Mouse (Mus musculus): ENCODE measurements around the gene Otogl. TPM values are rescaled to one million over a fixed set of nuclear protein-coding genes. Genes with fewer than 3 reads are reported as not detected.
A peak's percentile ranks its signal among the peaks of the same experiment; 100 is the strongest.
"Not testable (repeated sequence)": the region's sequence is repeated elsewhere in the genome, so short reads cannot be mapped to it uniquely, and the experiment has no call there.

Gene Otogl
- total RNA-seq, 2 experiments from 2014 or later, result 0.06 to 0.08 TPM

GRCm38 (mm10) chr10:107810649-107811398, 101.1 kb downstream of the Otogl start:
- DNase-seq (ENCODE audit: low spot score in 2 of 2), result no peak

- DNase-seq (ENCODE audit: low spot score in 2 of 2), result no peak
Measured at GRCm38 (mm10) chr10:107805203-107805602, 106.7 kb downstream of the Otogl start.

DNA sequence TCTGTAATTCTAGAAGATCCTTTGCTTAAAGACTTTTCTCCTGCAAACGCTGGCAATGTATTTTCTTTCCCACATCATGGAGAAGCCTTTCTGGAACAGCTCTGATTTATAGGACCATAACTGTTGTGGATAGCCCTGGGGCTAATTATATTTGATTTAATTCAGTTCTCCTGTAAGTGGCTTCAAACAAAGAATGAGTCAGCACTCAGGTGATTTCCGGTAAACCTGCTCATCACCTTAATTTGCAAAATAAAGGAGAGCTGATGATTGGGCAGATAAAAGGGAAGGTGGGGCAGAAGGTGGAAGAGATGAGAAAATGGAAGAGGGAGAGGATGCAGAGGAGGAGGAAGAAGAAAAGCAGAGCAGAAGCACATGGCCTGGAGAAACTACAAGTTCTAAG, 107.6 kb downstream of the Otogl start:
- DNase-seq (ENCODE audit: low spot score in 2 of 2), result not testable (repeated sequence)

DNA sequence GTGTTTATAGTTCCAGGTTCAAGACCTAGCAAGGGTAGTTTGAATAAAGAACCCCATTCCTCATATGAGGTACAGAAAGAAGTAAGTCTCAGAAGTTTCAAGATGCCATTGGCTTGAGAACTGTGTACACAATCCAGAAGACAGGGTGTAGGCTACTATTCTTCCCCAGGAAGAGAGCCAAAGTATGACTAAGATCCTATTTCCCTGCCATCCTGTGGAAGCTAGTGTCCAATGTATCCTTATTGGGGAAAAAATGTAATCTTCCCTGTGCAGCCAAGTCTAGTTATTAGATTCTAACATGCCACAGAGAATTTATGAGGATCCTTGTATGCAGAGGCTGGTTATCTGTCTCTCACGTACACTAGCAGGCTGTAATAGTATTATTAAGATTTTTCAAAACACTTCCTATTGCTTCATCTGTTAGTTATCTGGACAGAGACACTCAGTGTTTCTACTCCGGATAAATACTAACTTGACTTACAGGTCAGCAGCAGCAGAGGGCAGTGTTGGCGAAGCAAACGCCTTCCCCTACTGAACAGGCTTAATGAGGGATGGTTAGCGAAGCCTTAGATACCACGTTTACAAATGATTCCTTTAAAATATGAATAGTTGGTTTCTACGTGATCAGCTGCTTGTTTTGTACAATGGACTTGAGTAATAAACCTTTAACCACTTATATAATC, 112.1 kb downstream of the Otogl start:
- peak; percentile 12 to 17 for DNase-seq (ENCODE audit: low spot score in 2 of 2)

- DNase-seq (ENCODE audit: low spot score in 2 of 2), result no peak
Measured at GRCm38 (mm10) chr10:107794812-107795756, 116.8 kb downstream of the Otogl start.

DNA sequence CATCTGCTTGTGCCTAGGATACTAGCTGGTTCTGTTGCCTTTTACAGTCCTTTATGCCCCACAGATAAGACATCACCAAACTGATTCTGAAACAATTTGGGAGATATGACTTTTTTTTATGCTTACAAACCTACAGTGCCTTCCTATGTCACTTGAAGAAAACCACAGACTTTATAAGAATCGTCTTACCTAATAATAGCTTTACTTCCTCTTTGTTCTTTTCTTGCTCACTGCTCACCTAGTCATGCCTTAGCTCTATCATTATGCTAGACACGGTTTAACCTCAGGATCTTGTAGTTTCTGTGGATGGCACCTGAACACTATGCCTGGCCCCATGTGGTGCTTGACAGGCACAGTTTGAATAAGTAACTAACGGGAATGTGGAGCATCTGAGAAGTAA, 119.4 kb downstream of the Otogl start:
- DNase-seq (ENCODE audit: low spot score in 2 of 2), result no peak

DNA sequence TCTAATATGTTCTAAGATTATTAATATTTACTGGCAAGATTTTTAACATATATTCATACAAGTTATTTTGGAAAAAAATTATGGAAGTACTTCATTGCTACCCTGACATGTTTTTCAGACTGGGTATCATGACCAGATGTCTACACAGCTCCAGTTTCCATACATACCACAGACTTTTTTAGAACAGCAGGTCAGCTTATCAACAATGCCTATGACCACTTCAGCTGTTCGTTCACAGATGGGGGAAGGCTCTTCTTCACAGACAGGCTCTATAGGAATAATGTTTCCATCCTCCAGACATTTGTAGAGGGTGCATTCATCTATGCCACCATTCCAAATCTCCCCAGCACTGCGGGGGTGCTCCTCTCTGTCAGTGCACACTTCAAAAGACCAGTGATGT, 132.4 kb downstream of the Otogl start:
- DNase-seq (ENCODE audit: low spot score in 2 of 2), result no peak

GRCm38 (mm10) chr10:107759624-107760023, 152.3 kb downstream of the Otogl start:
- DNase-seq (ENCODE audit: low spot score in 2 of 2), result no peak

DNA sequence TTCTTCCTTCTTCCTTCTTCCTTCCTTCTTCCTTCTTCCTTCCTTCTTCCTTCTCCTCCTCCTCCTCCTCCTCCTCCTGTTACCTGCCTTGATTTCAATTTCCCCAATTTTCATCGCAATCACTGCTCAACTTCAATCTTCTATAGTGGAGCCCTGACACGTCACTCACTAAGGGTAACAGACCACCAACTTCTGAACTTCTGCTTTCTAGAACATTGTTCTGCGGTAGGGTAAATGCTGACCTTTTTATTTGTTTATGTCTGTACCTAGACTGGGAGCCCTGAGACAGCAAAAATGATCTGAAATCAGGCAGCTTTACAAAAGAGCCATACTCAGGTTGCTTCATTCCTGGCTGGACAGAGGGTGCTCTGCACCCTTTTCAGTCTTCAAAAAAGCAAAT, 158.5 kb downstream of the Otogl start:
- no peak for DNase-seq (ENCODE audit: low spot score in 2 of 2)

DNA sequence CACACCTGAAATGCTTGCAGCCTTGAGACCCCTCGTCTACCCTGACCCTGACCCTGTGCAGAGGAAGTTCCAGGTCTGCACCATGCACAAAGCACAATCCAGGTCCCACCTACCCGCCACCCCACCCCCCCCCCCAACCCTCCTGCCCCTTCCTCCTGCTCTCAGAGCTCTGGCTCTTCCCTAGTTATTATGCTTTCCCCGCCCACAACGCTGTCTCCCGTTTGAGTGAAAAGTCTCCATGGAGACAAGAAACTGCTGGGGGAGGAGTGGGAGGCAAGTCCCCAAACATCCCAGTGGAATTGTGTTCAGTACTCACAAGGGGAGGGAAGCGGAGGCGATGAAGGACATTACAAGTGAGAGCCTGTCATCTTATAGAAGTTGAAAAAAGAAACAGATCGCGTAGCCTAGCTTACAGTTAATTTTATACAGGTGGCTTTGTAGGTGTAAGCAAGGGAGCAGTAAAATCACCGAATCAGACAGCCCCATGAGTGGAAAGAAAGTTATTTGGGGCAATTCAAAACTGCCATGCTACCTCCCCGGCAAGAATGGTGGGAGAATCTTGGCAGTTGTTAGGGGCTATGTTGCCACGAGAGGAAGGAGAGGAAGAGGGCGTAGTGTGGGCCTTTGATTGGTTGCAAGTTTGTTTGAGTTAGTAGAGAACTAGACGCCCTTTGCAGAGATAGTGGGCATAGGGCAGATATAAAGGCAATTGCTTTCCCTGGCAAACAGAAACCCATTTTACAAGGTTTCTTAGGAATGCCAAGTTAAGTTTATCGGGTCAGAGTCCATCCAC, 159.4 kb downstream of the Otogl start:
- DNase-seq (ENCODE audit: low spot score in 2 of 2), result no peak

DNA sequence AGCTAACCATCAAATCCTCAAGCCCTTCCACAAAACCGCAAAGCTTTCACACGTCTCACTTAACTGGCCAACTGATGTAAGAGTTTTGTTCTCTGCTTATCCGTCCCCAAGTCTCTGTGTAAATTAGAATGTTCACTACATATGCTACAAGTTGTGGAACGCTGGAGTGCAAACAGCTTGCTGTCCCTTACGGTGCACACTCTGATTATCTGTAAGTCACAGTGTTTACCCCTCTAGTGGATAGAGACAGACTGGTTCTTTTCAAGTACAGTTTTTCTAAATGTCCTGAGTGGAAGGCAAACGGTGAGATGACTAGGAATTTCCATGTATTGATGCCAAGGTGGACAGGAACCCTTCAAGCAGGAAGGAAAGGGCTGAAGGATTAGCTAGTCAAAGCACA, 160.0 kb downstream of the Otogl start:
- no peak for DNase-seq (ENCODE audit: low spot score in 2 of 2)

DNA sequence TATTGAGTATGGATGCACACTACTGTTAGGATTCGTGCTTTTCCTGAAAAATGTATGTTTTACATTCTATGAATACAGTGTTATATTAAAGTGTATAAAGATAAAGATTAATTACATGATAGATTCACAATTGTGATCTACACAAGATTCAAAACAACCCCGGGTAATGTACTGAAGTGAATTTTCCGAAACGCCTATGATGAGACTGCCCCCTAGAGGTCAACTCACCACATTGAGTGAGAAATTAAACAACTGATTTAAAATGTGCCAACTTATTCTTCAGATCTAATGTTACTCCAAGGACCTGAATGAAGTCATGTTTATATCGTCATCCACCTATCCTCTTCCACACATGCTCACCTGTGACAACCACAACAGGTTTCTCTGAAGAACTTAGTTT, 164.4 kb downstream of the Otogl start:
- no peak for DNase-seq (ENCODE audit: low spot score in 2 of 2)

DNA sequence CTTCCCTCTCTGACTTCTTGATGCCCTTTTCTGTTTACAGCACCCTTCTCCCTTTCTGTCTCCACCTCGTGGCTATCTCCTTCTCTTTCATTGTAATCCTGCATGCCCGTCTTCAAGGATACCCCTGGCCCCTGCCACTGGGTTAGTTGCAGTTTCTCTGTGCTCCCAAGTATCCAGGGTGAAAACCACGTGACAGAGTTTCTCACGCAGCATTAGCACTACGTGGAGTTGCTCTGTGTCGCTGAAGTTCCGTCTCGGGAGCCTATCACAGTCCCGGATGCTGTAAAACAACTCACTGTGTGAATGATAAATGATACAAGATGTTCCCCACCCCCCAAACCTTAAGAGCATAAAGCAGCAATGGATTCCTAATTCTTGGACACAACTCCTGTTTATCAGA, 165.2 kb downstream of the Otogl start:
- no peak for DNase-seq (ENCODE audit: low spot score in 2 of 2)

DNA sequence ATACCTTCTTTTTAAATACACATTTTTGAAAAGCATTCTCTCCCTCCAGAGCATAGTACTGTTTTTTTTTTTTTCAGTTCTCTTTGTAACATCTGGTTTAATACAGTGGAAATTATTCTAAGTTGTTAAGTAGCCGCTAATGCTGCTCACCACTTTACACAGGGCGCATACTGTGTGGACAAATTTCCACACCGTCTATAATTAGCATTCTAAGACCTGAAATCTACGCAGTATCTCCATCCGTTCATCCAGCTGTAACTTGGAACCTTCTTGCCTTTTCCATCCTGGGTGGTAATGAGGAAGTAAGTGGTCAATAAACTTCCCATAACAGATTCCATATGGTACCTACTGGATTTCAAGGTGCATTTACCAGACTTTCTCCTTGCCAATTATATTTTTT, 172.1 kb downstream of the Otogl start:
- DNase-seq (ENCODE audit: low spot score in 2 of 2), result no peak

GRCm38 (mm10) chr10:107737743-107738142, 174.2 kb downstream of the Otogl start:
- DNase-seq (ENCODE audit: low spot score in 2 of 2), result no peak

- DNase-seq (ENCODE audit: low spot score in 2 of 2), result no peak
Measured at GRCm38 (mm10) chr10:107735448-107735847, 176.5 kb downstream of the Otogl start.

- DNase-seq (ENCODE audit: low spot score in 2 of 2), result no peak
Measured at GRCm38 (mm10) chr10:107734327-107734726, 177.6 kb downstream of the Otogl start.

DNA sequence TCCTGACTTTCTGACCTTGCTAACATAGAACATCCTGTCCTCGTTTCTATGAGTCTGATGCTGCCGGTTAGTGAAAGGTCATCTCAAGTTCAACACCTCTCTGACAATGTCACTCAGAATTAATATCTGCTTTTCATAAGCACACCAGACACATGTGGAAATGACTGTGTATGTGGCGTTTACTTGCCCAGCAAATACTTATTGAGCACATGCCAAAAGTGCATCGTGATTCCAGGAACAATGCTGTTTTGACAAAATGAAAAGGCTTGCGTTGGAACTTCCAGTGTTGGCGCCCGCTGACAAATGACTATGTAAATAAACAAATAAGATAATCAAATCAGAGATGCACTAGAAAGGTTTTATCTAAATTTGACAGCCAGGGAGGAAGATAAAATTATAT, 186.3 kb downstream of the Otogl start:
- no peak for DNase-seq (ENCODE audit: low spot score in 2 of 2)

GRCm38 (mm10) chr10:107719806-107720205, 192.1 kb downstream of the Otogl start, which contains the start of gene Ptprq:
Gene Ptprq, minus strand, starts transcription at chr10:107720051.
- no peak for DNase-seq (ENCODE audit: low spot score in 2 of 2)

Data from adrenal gland, postnatal 4 days (tissue).